Mouse (Mus musculus) thymus, adult 2 months (tissue): ENCODE measurements around the gene Pou2af1. TPM values are rescaled to one million over a fixed set of nuclear protein-coding genes. Genes with fewer than 3 reads are reported as not detected.

ENCODE experiments used
- DNase-seq: peaks from one replicate; pipeline ENCODE4 v3.0.0; 2021
- H3K27ac ChIP-seq: fragments of 200-500 bp; 2 replicates; pipeline ENCODE4 v1.5.1; 2012; ENCODE audit warnings: low read length, control low read depth; ENCODE audit not compliant: control insufficient read depth, insufficient read depth
- H3K27me3 ChIP-seq: fragments of 200-500 bp; 2 replicates; pipeline ENCODE4 v1.6.1; 2012; ENCODE audit warnings: mild to moderate bottlenecking, low read length, moderate library complexity, mixed read lengths; ENCODE audit not compliant: control insufficient read depth, insufficient read depth
- H3K36me3 ChIP-seq: fragments of 200-500 bp; 2 replicates; pipeline ENCODE4 v1.6.1; 2012; ENCODE audit warnings: mild to moderate bottlenecking, low read length, moderate library complexity; ENCODE audit not compliant: control insufficient read depth, insufficient read depth
- H3K4me1 ChIP-seq: fragments of 200-500 bp; replicated peaks from 2 replicates; pipeline ENCODE4 v1.6.1; 2012; ENCODE audit warnings: low read length; ENCODE audit not compliant: control insufficient read depth, insufficient read depth
- H3K4me3 ChIP-seq: fragments of 200-500 bp; 2 replicates; pipeline ENCODE4 v1.5.1; 2012; ENCODE audit warnings: mild to moderate bottlenecking, low read length, control low read depth, moderate library complexity; ENCODE audit not compliant: control insufficient read depth, insufficient read depth
- CTCF ChIP-seq: fragments of 200-500 bp; IDR thresholded peaks from 2 replicates; pipeline ENCODE4 v1.5.1; 2012; ENCODE audit warnings: mild to moderate bottlenecking, control low read depth, low read length, moderate library complexity, borderline replicate concordance; ENCODE audit not compliant: control insufficient read depth, poor library complexity, insufficient read depth; ENCODE audit errors: extremely low read depth
- POLR2A ChIP-seq: fragments of 200-500 bp; IDR thresholded peaks from 2 replicates; pipeline ENCODE4 v1.6.1; 2012; ENCODE audit warnings: mild to moderate bottlenecking, low read length, control low read depth, moderate library complexity; ENCODE audit not compliant: control insufficient read depth, poor library complexity, insufficient read depth; ENCODE audit errors: extremely low read depth
- WGBS: fragments of 180-500 bp; shearing (Covaris S2); methylation state at CpG from one replicate; pipeline ENCODE4 v1.1.7; 2018; 5-methylcytosine and 5-hydroxymethylcytosine counted together
- polyA plus RNA-seq: library from polyadenylated mRNA; depleted of rRNA; stranded (reverse); fragments of >200 nt; gene quantifications from 2 replicates; pipeline ENCODE4 v1.2.3, GENCODE M21; 2012

Pou2af1 gene
- polyA plus RNA-seq, 1 experiment = 15.0 TPM

- no peaks in the 10 kb centered on the region for H3K36me3 ChIP-seq
- H3K4me3 ChIP-seq = no peak overlapping the region
- no peak overlapping the region for H3K27ac ChIP-seq
- no peaks in the 10 kb centered on the region for H3K27me3 ChIP-seq
- no peak for DNase-seq
- WGBS = 85% methylated on average over 4 of the region's 4 CpGs
- TF ChIP-seq CTCF = no peak
- TF ChIP-seq POLR2A = no peak
- peaks cover 17% of the 10 kb centered on the region for H3K4me1 ChIP-seq
Measured at GRCm38 (mm10) chr9:51215311-51215710, 1.8 kb downstream of the Pou2af1 start.

GRCm38 (mm10) chr9:51215949-51216348, 2.4 kb downstream of the Pou2af1 start:
- Histone ChIP-seq H3K27me3 (no peaks in the 10 kb centered on the region), H3K4me3 (no peak overlapping the region), H3K36me3 (no peaks in the 10 kb centered on the region), H3K4me1 (peaks cover 17% of the 10 kb centered on the region), H3K27ac (no peak overlapping the region)
- TF ChIP-seq CTCF (no peak), POLR2A (no peak)
- DNase-seq = no peak
- 73% methylated on average over 6 of the region's 6 CpGs for WGBS

- Histone ChIP-seq H3K4me3 (no peak overlapping the region), H3K4me1 (no peaks in the 10 kb centered on the region), H3K27ac (no peak overlapping the region), H3K27me3 (no peaks in the 10 kb centered on the region), H3K36me3 (no peaks in the 10 kb centered on the region)
- TF ChIP-seq POLR2A (no peak), CTCF (no peak)
- 92% methylated on average over 5 of the region's 5 CpGs for WGBS
- no peak for DNase-seq
Measured at GRCm38 (mm10) chr9:51225636-51226166, 12.2 kb downstream of the Pou2af1 start.

GRCm38 (mm10) chr9:51230701-51231389, 17.3 kb downstream of the Pou2af1 start:
- Histone ChIP-seq H3K27me3 (no peaks in the 10 kb centered on the region), H3K27ac (no peak overlapping the region), H3K36me3 (no peaks in the 10 kb centered on the region), H3K4me1 (no peaks in the 10 kb centered on the region), H3K4me3 (no peak overlapping the region)
- DNase-seq = no peak
- TF ChIP-seq POLR2A (no peak), CTCF (no peak)
- WGBS = 85% methylated on average over 4 of the region's 4 CpGs

- Histone ChIP-seq H3K4me1 (no peaks in the 10 kb centered on the region), H3K27ac (no peak overlapping the region), H3K4me3 (no peak overlapping the region), H3K27me3 (no peaks in the 10 kb centered on the region), H3K36me3 (no peaks in the 10 kb centered on the region)
- DNase-seq = no peak
- TF ChIP-seq POLR2A (no peak), CTCF (no peak)
- WGBS = 93% methylated on average over 8 of the region's 8 CpGs
Measured at GRCm38 (mm10) chr9:51232163-51232562, 18.7 kb downstream of the Pou2af1 start.

GRCm38 (mm10) chr9:51238741-51239385, 25.4 kb downstream of the Pou2af1 start:
- H3K27me3 ChIP-seq = no peaks in the 10 kb centered on the region
- WGBS = 19% methylated on average over 12 of the region's 12 CpGs
- H3K27ac ChIP-seq = no peak overlapping the region
- H3K36me3 ChIP-seq = no peaks in the 10 kb centered on the region
- H3K4me1 ChIP-seq = peaks cover 5% of the 10 kb centered on the region
- DNase-seq = no peak
- no peak overlapping the region for H3K4me3 ChIP-seq
- TF ChIP-seq CTCF (no peak), POLR2A (no peak)
